Comparison of ENCODE assay signal across 18 mouse cellular contexts in genomic region chr10:19910516-19910915, GRCm38 (mm10). TPM values are rescaled to one million over a fixed set of nuclear protein-coding genes. Genes with fewer than 3 reads are reported as not detected.
"Had no signal": no experiment of that assay in that cellular context is flagged by ENCODE, and none has a peak within 500 bp of the region (broad histone marks: within the 10 kb centered on the region; RNA-seq: fewer than 3 reads in every experiment).

No protein-coding gene starts in this region.

- H3K36me3 ChIP-seq: neural tube, embryonic 13.5 days; neural tube, embryonic 15.5 days; stomach, embryonic 15.5 days had no signal

- H3K4me2 ChIP-seq: neural tube, embryonic 13.5 days; neural tube, embryonic 15.5 days; stomach, embryonic 15.5 days had no signal

- H3K9ac ChIP-seq: neural tube, embryonic 13.5 days; neural tube, embryonic 15.5 days; stomach, embryonic 15.5 days had no signal

- H3K27ac ChIP-seq: neural tube, embryonic 13.5 days; neural tube, embryonic 15.5 days; stomach, embryonic 15.5 days; stomach, postnatal 0 days had no signal

- H3K9me3 ChIP-seq: neural tube, embryonic 13.5 days; neural tube, embryonic 15.5 days; stomach, embryonic 15.5 days had no signal

- H3K4me1 ChIP-seq: neural tube, embryonic 13.5 days; stomach, embryonic 15.5 days had no signal

- DNase-seq: retina, postnatal 1 day; right cerebral cortex, adult 18-20 months; right cerebral cortex, postnatal 14 days; right cerebral cortex, postnatal 25 days; right cerebral cortex, postnatal 4 days; spleen, adult 18-20 months; thymus, adult 18-20 months; thymus, adult 2 months; thymus, postnatal 14 days; thymus, postnatal 25 days; thymus, postnatal 36 days; thymus, postnatal 4 days had no signal

- H3K27me3 ChIP-seq: neural tube, embryonic 15.5 days; stomach, embryonic 15.5 days had no signal

- H3K4me3 ChIP-seq: neural tube, embryonic 13.5 days; neural tube, embryonic 15.5 days; stomach, embryonic 15.5 days had no signal

RNA-seq across cellular contexts. Expression of gene Slc35d3, which starts 59.3 kb away (rescaled TPM):
- total RNA-seq: neutrophil, adult 5-6 weeks had no signal
- polyA plus RNA-seq: testis, adult 2 months had no signal
